ENCODE assay signal across 9 mouse cellular contexts in genomic region chr1:179142177-179142576, GRCm38 (mm10).
DNase-seq lines count a peak whose midpoint lies in the region; ATAC-seq lines count a peak whose summit lies in the region.
"Had no signal": no experiment of that assay in that cellular context is flagged by ENCODE, and none has a peak within 500 bp of the region (broad histone marks: within the 10 kb centered on the region; RNA-seq: fewer than 3 reads in every experiment).

No protein-coding gene starts in this region.

- H3K36me3 ChIP-seq in intestine, embryonic 14.5 days (ENCODE audit: control insufficient read depth, insufficient read depth, low read length): no peaks in the 10 kb centered on the region
- H3K36me3 ChIP-seq in liver, embryonic 11.5 days (ENCODE audit: control insufficient read depth, insufficient read depth, low read length): no peaks in the 10 kb centered on the region
- H3K36me3 ChIP-seq: liver, embryonic 15.5 days had no signal

- ATAC-seq in CD4-positive, CD25-positive, alpha-beta regulatory T cell, adult 4 months: peak; percentile 74
- 0 out of 2 replicates have a peak, but pooled peaks have one; percentile 14 for ATAC-seq in erythroid progenitor cell, adult 5-6 weeks (replicated peaks; ENCODE audit: low FRiP score, poor library complexity, severe bottlenecking)
- peak; percentile 46; the same call in 1 of the 2 replicates for ATAC-seq in intestine, embryonic 14.5 days (replicated peaks; ENCODE audit: low FRiP score, low TSS enrichment, low read depth)
- ATAC-seq in liver, embryonic 11.5 days (replicated peaks; ENCODE audit: low FRiP score): 0 out of 2 replicates have a peak, but pooled peaks have one; percentile 12

- H3K4me3 ChIP-seq in intestine, embryonic 14.5 days (ENCODE audit: low read depth, low read length): no peak overlapping the region
- H3K4me3 ChIP-seq in liver, embryonic 11.5 days (ENCODE audit: low read depth, low read length): no peak overlapping the region
- H3K4me3 ChIP-seq: liver, embryonic 15.5 days had no signal

- no peak overlapping the region for H3K27ac ChIP-seq in intestine, embryonic 14.5 days (ENCODE audit: low read depth)
- no peak overlapping the region for H3K27ac ChIP-seq in liver, embryonic 11.5 days (ENCODE audit: low read depth, low read length)
- H3K27ac ChIP-seq: liver, embryonic 15.5 days had no signal

- H3K27me3 ChIP-seq in intestine, embryonic 14.5 days (replicated peaks; ENCODE audit: control insufficient read depth, insufficient read depth, low read length): no peaks in the 10 kb centered on the region
- no peaks in the 10 kb centered on the region for H3K27me3 ChIP-seq in liver, embryonic 11.5 days (replicated peaks; ENCODE audit: control insufficient read depth, insufficient read depth, low read length)
- H3K27me3 ChIP-seq: liver, embryonic 15.5 days had no signal

- H3K4me2 ChIP-seq in intestine, embryonic 14.5 days (ENCODE audit: low read length): no peak overlapping the region
- H3K4me2 ChIP-seq in liver, embryonic 11.5 days: no peak overlapping the region
- H3K4me2 ChIP-seq: liver, embryonic 15.5 days had no signal

- DNase-seq in adrenal gland, adult (ENCODE audit: inconsistent age in 2 of 2, low spot score in 1 of 2): peak; percentile 56 to 88
- no peak for DNase-seq in adrenal gland, postnatal 4 days (ENCODE audit: low spot score in 2 of 2)
- DNase-seq in c-Kit-negative CD71-positive TER-119-positive erythroid progenitor cells, embryonic 14.5 days (ENCODE audit: low read depth, low spot score): peak; percentile 6
- DNase-seq in intestine, embryonic 14.5 days (ENCODE audit: low spot score): peak; percentile 72
- DNase-seq in liver, embryonic 11.5 days (ENCODE audit: low spot score): no peak
- peak; percentile 22 for DNase-seq in retina, adult 2 months (ENCODE audit: low read depth, low spot score)

- no peaks in the 10 kb centered on the region for H3K9me3 ChIP-seq in intestine, embryonic 14.5 days (ENCODE audit: control insufficient read depth, low read length)
- no peaks in the 10 kb centered on the region for H3K9me3 ChIP-seq in liver, embryonic 11.5 days (ENCODE audit: control insufficient read depth, low read length)
- H3K9me3 ChIP-seq: liver, embryonic 15.5 days had no signal

- WGBS in intestine, embryonic 14.5 days: 27% methylated on average over 3 of the region's 3 CpGs
- WGBS in liver, embryonic 11.5 days: 36% methylated on average over 3 of the region's 3 CpGs

- H3K9ac ChIP-seq in intestine, embryonic 14.5 days (ENCODE audit: low read length): no peak overlapping the region
- no peak overlapping the region for H3K9ac ChIP-seq in liver, embryonic 11.5 days (ENCODE audit: low read depth, low read length)
- H3K9ac ChIP-seq: liver, embryonic 15.5 days had no signal

- peaks cover 23% of the 10 kb centered on the region for H3K4me1 ChIP-seq in intestine, embryonic 14.5 days (replicated peaks; ENCODE audit: control insufficient read depth, insufficient read depth, low read length)
- H3K4me1 ChIP-seq in liver, embryonic 11.5 days (replicated peaks; ENCODE audit: control insufficient read depth, insufficient read depth, low read length): no peaks in the 10 kb centered on the region
- H3K4me1 ChIP-seq: liver, embryonic 15.5 days had no signal

Comparison
In these comparisons a context has a peak if more than half of its experiments do, and no peak if none do; other contexts are left out.
1. DNase-seq: peak in adrenal gland, adult (2 of 2), c-Kit-negative CD71-positive TER-119-positive erythroid progenitor cells, embryonic 14.5 days (single experiment), intestine, embryonic 14.5 days (single experiment) and retina, adult 2 months (single experiment); none in adrenal gland, postnatal 4 days (0 of 2) and liver, embryonic 11.5 days (single experiment).
2. ATAC-seq: peak in every context shown above with its lines; median percentile 74 in CD4-positive, CD25-positive, alpha-beta regulatory T cell, adult 4 months; 46 in intestine, embryonic 14.5 days; 14 in erythroid progenitor cell, adult 5-6 weeks; 12 in liver, embryonic 11.5 days.